Mouse (Mus musculus): ENCODE data around the gene Calr4. TPM values are rescaled to one million over a fixed set of nuclear protein-coding genes. Genes with fewer than 3 reads are reported as not detected.
A peak's percentile ranks its signal among the peaks of the same experiment; 100 is the strongest.

Gene Calr4
- polyA plus RNA-seq, 1 experiment from 2014 or later = 0.13 TPM

GRCm38 (mm10) chr4:109234806-109235350, 593 bp downstream of the Calr4 start:
- DNase-seq (ENCODE audit: low spot score) = no peak

GRCm38 (mm10) chr4:109236186-109236879, 2.0 kb downstream of the Calr4 start:
- no peak for DNase-seq (ENCODE audit: low spot score)

- DNase-seq (ENCODE audit: low spot score) = no peak
Observed at GRCm38 (mm10) chr4:109238428-109239268, 4.4 kb downstream of the Calr4 start.

DNA sequence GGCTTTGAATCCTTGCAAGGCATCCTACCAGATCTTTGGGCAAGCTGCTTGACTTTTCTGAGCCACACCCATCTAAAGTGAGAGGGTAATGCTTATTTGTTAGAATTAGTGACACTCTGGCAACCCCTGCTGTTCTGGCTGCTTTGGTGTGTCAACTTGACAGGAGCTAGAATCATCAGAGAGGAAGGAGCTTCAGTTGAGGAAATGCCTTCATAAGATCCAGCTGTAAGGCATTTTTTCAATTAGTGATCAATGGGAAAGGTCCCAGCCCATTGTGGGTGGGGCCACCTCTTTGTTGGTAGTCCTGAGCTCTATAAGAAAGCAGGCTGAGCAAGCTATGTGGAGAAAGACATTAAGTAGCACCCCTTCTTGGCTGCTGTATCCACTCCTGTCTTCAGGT, 6.9 kb downstream of the Calr4 start:
- no peak for DNase-seq (ENCODE audit: low spot score)

GRCm38 (mm10) chr4:109241934-109242333, 7.6 kb downstream of the Calr4 start:
- no peak for DNase-seq (ENCODE audit: low spot score)

DNA sequence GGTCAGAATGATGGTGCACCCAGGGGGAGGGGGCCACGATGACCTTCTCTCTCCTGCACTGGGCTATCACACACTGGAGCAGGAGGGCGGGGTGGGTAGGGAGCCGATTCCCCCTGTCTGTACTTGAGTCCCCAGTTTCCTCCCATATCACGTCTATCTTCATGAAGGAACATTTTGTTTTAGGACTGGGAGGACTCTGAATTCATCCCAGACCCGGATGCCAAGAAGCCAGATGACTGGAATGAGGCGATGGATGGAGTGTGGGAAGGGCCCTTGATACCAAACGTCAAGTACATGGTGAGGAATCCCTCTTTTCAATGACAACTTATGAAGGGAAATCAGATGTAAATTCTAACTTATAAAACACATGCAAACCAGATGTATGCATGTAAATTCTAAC, 10.2 kb downstream of the Calr4 start:
- DNase-seq (ENCODE audit: low spot score) = no peak

- no peak for DNase-seq (ENCODE audit: low spot score)
Observed at GRCm38 (mm10) chr4:109245016-109245620, 10.8 kb downstream of the Calr4 start.

- peak; percentile 73 for DNase-seq (ENCODE audit: low spot score)
Observed at GRCm38 (mm10) chr4:109251605-109252004, 17.3 kb downstream of the Calr4 start.

- DNase-seq (ENCODE audit: low spot score) = no peak
Observed at GRCm38 (mm10) chr4:109252199-109252598, 17.9 kb downstream of the Calr4 start.

- peak; percentile 46 for DNase-seq (ENCODE audit: low spot score)
Observed at GRCm38 (mm10) chr4:109253664-109254151, 19.4 kb downstream of the Calr4 start.

DNA sequence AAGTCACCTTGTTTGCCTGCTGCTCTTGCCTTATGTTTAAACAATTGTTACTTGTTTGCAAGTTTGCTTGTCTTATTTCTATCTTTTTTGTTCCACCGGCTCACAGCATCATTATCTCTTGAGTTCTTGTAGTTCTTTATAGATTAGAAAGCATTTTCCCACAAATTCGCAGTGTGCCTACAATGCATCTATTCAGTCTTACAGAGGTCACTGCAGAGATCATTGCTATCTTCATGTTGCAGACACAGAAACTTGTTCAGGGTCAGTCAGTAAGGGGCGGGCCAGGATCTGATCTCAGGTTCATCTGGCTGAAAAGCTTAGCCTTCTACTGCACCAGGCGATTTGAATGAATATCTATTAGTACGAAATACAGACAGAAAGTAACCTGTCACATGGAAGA, 20.2 kb downstream of the Calr4 start:
- DNase-seq (ENCODE audit: low spot score) = no peak

- no peak for DNase-seq (ENCODE audit: low spot score)
Observed at GRCm38 (mm10) chr4:109255321-109255720, 21.0 kb downstream of the Calr4 start.

DNA sequence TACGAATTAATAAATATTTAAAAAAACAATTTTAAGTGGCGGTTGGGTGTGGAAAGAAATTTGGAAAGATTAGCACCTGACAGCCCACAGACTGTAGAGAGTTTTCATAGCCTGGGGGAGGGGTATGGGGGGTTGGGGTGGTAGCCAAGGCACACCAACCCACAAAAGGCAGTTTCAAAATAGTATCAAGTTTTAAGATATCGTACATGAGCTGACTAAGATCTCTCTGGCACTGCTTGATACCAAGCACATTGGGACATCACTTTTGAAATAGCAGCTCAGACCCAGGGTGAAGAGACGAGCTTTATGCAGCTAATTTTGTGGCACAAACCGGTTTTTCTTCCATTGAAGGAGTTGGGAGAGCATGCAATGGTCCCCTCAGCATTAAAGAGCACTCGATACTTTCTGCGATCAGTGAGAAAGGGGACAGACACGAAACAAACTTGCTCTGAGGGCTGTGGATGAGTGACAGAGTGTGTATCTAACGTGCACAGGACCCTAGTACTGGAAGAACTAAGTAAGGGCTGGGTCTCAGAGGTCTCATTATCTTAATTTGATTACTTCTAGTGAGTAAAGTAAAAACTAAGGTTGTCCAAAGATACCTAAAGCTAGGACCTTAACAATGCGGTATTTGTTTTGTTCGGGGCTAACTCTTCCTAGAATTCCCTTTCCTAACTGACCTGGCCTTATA, 21.6 kb downstream of the Calr4 start:
- DNase-seq (ENCODE audit: low spot score) = no peak

DNA sequence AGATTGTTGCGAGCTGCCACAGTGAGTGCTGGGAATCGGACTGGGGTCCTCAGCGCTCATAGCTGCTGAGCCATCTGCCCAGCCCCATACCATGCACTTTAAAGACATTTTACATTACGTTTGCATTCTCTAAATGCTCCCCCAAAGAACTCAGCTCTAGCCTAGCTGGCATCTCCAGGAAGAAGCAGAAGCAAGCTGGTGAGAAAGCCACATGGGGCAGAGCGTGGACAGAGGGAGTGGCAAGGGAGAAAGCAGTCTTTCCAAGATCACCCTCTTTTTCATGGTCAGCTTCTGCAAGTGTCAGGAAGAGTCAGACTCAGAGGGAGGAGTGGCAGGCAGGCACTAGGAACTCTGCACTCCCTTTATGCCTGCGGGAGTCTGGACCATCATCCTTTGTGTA, 22.5 kb downstream of the Calr4 start:
- DNase-seq (ENCODE audit: low spot score) = no peak

- peak; percentile 40 for DNase-seq (ENCODE audit: low spot score)
Observed at GRCm38 (mm10) chr4:109257639-109258038, 23.4 kb downstream of the Calr4 start.

GRCm38 (mm10) chr4:109262068-109262467, 27.8 kb downstream of the Calr4 start:
- no peak for DNase-seq (ENCODE audit: low spot score)

DNA sequence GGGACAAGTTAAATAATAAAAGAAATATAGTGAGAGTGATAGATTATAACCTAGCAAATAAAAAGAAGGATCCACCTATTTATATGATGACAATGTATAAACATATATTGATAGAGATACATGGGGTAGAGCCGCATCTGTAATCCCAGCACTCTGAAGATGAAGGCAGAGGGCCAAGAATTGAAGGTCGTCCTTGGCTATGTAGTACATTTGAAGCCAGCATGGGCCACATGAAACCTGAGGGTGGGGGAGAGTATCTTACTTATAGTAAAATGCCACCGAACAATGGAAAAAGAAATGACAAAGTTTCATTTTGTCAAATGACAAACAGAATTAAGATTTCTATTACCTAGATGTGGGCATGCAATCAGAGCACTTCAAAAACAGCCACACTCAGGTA, 31.8 kb downstream of the Calr4 start:
- no peak for DNase-seq (ENCODE audit: low spot score)

DNA sequence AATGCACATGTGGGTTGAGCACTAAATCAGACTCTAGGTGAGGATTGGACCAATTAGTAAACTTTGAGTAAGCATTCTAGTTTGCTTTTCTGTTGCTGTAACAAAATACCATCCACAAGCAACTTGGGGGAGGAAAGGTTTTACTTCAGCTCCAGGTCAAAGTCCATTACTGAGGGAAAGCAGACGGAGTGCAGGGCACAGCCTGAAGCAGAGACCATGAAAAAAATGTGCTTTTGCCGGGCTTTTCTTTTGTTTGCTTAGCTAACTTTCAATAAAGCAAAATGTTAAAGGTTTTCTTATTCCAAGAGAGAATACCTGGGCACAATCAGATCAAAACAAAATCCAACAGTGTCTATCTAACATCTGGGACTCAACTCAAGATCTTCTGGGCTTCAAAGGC, 32.5 kb downstream of the Calr4 start:
- DNase-seq (ENCODE audit: low spot score) = no peak

DNA sequence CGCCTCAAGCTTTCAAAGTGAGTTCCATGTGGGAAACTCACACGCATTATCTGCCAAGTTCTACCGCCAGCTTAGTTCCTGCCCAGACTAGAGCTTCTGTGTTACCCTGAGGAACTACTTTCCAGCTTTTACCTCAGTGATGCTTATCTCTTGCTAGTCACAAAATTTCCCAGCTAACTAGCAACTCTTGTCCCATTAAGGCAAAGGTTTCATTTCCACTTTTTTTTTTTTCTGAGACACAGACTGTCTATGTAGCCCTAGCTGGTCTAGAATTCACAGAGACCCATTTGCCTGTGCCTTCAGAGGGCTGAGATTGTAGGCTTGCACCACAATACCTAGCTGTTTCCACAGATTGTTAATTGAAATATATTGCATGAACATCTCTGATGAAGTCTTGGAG, 33.2 kb downstream of the Calr4 start:
- no peak for DNase-seq (ENCODE audit: low spot score)

DNA sequence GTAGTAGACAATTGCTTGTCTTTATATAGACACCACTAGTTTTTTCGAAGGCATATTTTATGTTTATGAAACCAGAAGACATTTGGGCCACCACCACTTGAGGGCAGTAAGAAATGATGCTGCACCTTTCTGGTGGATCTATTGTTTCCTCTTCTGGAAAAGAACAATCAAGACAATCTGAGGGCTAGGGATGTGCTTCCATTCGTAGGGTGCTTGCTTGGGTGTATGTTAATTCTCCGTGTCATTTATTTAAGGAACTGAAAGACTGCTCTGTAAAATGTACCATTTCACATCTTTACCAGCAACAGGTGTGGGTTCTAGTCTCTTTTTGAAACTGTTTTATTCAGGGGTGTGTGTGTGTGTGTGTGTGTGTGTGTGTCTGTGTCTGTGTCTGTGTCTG, 34.6 kb downstream of the Calr4 start:
- no peak for DNase-seq (ENCODE audit: low spot score)

- no peak for DNase-seq (ENCODE audit: low spot score)
Observed at GRCm38 (mm10) chr4:109271803-109272202, 37.5 kb downstream of the Calr4 start.

Data from thymus, postnatal 0 days (tissue).